Mouse (Mus musculus) ovary, postnatal 36 days (tissue): ENCODE data around the gene Tk1.
A peak's percentile ranks its signal among the peaks of the same experiment; 100 is the strongest.
"Not testable (repeated sequence)": the region's sequence is repeated elsewhere in the genome, so short reads cannot be mapped to it uniquely, and the experiment has no call there.

Source experiments
- DNase-seq: peaks from one replicate; pipeline ENCODE4 v3.0.0; 2022; ENCODE audit warnings: low spot score, mixed read lengths

Gene Tk1

GRCm38 (mm10) chr11:117822728-117823241 is 3.1 kb downstream of the Tk1 start:
- DNase-seq, result no peak

GRCm38 (mm10) chr11:117821868-117822267 is 4.0 kb downstream of the Tk1 start:
- DNase-seq, result no peak

GRCm38 (mm10) chr11:117820173-117820572 is 5.7 kb downstream of the Tk1 start:
- DNase-seq, result no peak

- no peak for DNase-seq
Measured at GRCm38 (mm10) chr11:117819095-117819494, 6.8 kb downstream of the Tk1 start.

GRCm38 (mm10) chr11:117816389-117816996 is 9.4 kb downstream of the Tk1 start:
- DNase-seq, result no peak

- not testable (repeated sequence) for DNase-seq
Measured at GRCm38 (mm10) chr11:117815850-117816249, 10.0 kb downstream of the Tk1 start.

GRCm38 (mm10) chr11:117814704-117815366 is 11.1 kb downstream of the Tk1 start:
- DNase-seq, result no peak

- no peak for DNase-seq
Measured at GRCm38 (mm10) chr11:117813867-117814266, 12.0 kb downstream of the Tk1 start.

GRCm38 (mm10) chr11:117810401-117811046 is 15.4 kb downstream of the Tk1 start:
- peak; percentile 86 for DNase-seq

- DNase-seq, result peak; percentile 82
Measured at GRCm38 (mm10) chr11:117809407-117810311, 16.2 kb downstream of the Tk1 start, which contains the start of the genes Gm20708 and Syngr2. Gene Gm20708 (plus strand): TSS chr11:117809668. Gene Syngr2 (plus strand): TSS chr11:117809668.

GRCm38 (mm10) chr11:117806781-117807180 is 19.1 kb downstream of the Tk1 start:
- no peak for DNase-seq

- no peak for DNase-seq
Measured at GRCm38 (mm10) chr11:117803166-117803688, 22.7 kb downstream of the Tk1 start.

GRCm38 (mm10) chr11:117801650-117802049 is 24.2 kb downstream of the Tk1 start:
- no peak for DNase-seq

GRCm38 (mm10) chr11:117800038-117800437 is 25.9 kb downstream of the Tk1 start:
- DNase-seq, result no peak

GRCm38 (mm10) chr11:117799174-117799573 is 26.7 kb downstream of the Tk1 start:
- DNase-seq, result no peak

- no peak for DNase-seq
Measured at GRCm38 (mm10) chr11:117798160-117798541, 27.7 kb downstream of the Tk1 start.

- DNase-seq, result no peak
Measured at GRCm38 (mm10) chr11:117797511-117798159, 28.3 kb downstream of the Tk1 start, which contains the start of gene 6030468B19Rik. Gene 6030468B19Rik (plus strand): TSS chr11:117797660.

GRCm38 (mm10) chr11:117796954-117797353 is 28.9 kb downstream of the Tk1 start:
- DNase-seq, result no peak

GRCm38 (mm10) chr11:117794035-117794551 is 31.8 kb downstream of the Tk1 start:
- no peak for DNase-seq

GRCm38 (mm10) chr11:117792281-117792888 is 33.5 kb downstream of the Tk1 start:
- peak; percentile 38 for DNase-seq
